In the genomic region with DNA sequence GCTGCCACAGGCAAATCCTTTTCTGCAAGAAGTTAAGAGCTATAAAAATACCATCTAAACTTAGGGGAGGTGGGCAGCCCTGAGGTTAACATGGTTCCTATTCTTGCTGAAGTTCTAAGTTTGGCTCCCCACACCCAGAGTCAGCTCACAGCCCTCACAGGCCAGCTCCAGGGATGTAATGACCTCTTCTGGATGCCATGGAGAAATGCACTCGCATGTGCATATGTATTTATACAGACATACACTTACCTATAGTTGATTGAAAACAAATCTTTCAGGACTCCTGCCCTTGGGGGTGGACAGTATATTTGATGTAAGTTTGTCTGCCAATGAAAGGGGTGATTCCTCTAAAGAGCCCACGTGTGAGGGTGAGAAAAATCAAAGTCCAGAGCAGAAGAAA, we compare ENCODE assay signal across 23 mouse cellular contexts.
A peak's percentile ranks its signal among the peaks of the same experiment; 100 is the strongest.
DNase-seq lines count a peak whose midpoint lies in the region; ATAC-seq and TF ChIP-seq lines count a peak whose summit lies in the region.
"Had no signal": no experiment of that assay in that cellular context is flagged by ENCODE, and none has a peak within 500 bp of the region (broad histone marks: within the 10 kb centered on the region; RNA-seq: fewer than 3 reads in every experiment).

No protein-coding gene starts in this region.

- no peak for ATAC-seq in kidney, postnatal 0 days (replicated peaks; ENCODE audit: low FRiP score, low read depth)
- no peak for ATAC-seq in Patski
- ATAC-seq in intestine, postnatal 0 days: no peak
- ATAC-seq: CD4-positive, CD25-positive, alpha-beta regulatory T cell, adult 4 months; forebrain, embryonic 13.5 days; forebrain, embryonic 16.5 days; hindbrain, embryonic 16.5 days had no signal

- no peaks in the 10 kb centered on the region for H3K36me3 ChIP-seq in kidney, postnatal 0 days (ENCODE audit: insufficient read depth, low read length)
- H3K36me3 ChIP-seq in CH12.LX (replicated peaks in 1 of 2; ENCODE audit: control insufficient read depth in 1 of 2, insufficient read depth in 1 of 2, low read length in 1 of 2): no peaks in the 10 kb centered on the region
- no peaks in the 10 kb centered on the region for H3K36me3 ChIP-seq in intestine, postnatal 0 days (ENCODE audit: control insufficient read depth, insufficient read depth)
- H3K36me3 ChIP-seq: forebrain, embryonic 10.5 days; hindbrain, embryonic 10.5 days; hindbrain, embryonic 13.5 days had no signal

- no peaks in the 10 kb centered on the region for H3K9me3 ChIP-seq in kidney, postnatal 0 days (replicated peaks; ENCODE audit: low read length)
- no peaks in the 10 kb centered on the region for H3K9me3 ChIP-seq in CH12.LX (replicated peaks; ENCODE audit: low read length)
- H3K9me3 ChIP-seq in intestine, postnatal 0 days (ENCODE audit: control insufficient read depth): no peaks in the 10 kb centered on the region
- H3K9me3 ChIP-seq: forebrain, embryonic 10.5 days; forebrain, embryonic 13.5 days; hindbrain, embryonic 10.5 days; hindbrain, embryonic 13.5 days had no signal

- no peaks in the 10 kb centered on the region for H3K4me1 ChIP-seq in kidney, postnatal 0 days (replicated peaks; ENCODE audit: insufficient read depth, low read length)
- H3K4me1 ChIP-seq in CH12.LX (ENCODE audit: control insufficient read depth in 1 of 2, insufficient read depth in 2 of 2): peaks cover 2 to 37% of the 10 kb centered on the region in 2 experiments; a peak in 3 of 4 replicates
- H3K4me1 ChIP-seq in intestine, postnatal 0 days (replicated peaks; ENCODE audit: control insufficient read depth, insufficient read depth, low read length): peaks cover 8% of the 10 kb centered on the region
- no peaks in the 10 kb centered on the region for H3K4me1 ChIP-seq in lung, adult 2 months (ENCODE audit: control insufficient read depth, insufficient read depth, low read length)

- H3K4me3 ChIP-seq in kidney, postnatal 0 days (replicated peaks; ENCODE audit: low read depth, low read length): no peak overlapping the region
- H3K4me3 ChIP-seq in CH12.LX (replicated peaks in 1 of 3; ENCODE audit: low read depth in 2 of 3, low read length in 2 of 3, poor library complexity in 1 of 3): no peak overlapping the region
- H3K4me3 ChIP-seq in intestine, postnatal 0 days (ENCODE audit: low read depth, low read length): no peak overlapping the region
- no peak overlapping the region for H3K4me3 ChIP-seq in lung, adult 2 months (replicated peaks; ENCODE audit: extremely low read depth, low read depth, low read length)
- H3K4me3 ChIP-seq: forebrain, embryonic 10.5 days; forebrain, embryonic 13.5 days; hindbrain, embryonic 10.5 days; hindbrain, embryonic 13.5 days had no signal

- TF ChIP-seq POLR2A in CH12.LX (IDR thresholded peaks at IDR 0.05; ENCODE audit: low read depth, low read length): no peak
- no peak for TF ChIP-seq POLR2A in lung, adult 2 months (IDR thresholded peaks at IDR 0.05; ENCODE audit: borderline replicate concordance, extremely low read depth, low read depth, low read length)

- H3K9ac ChIP-seq in kidney, postnatal 0 days (ENCODE audit: low read depth, low read length): no peak overlapping the region
- no peak overlapping the region for H3K9ac ChIP-seq in CH12.LX (ENCODE audit: insufficient read depth, low read depth)
- H3K9ac ChIP-seq in intestine, postnatal 0 days (ENCODE audit: low read depth, low read length): no peak overlapping the region
- H3K9ac ChIP-seq: forebrain, embryonic 13.5 days; hindbrain, embryonic 13.5 days had no signal

- H3K27ac ChIP-seq in kidney, postnatal 0 days: no peak overlapping the region
- H3K27ac ChIP-seq in CH12.LX (ENCODE audit: insufficient read depth, low read depth): no peak overlapping the region
- H3K27ac ChIP-seq in intestine, postnatal 0 days (ENCODE audit: low read depth, low read length): peak overlapping the region; percentile 12; the same call in 1 of the 2 replicates
- H3K27ac ChIP-seq: forebrain, embryonic 13.5 days; hindbrain, embryonic 13.5 days had no signal

- CTCF ChIA-PET in Patski (lab: Charles Lee): interaction anchor here (1.2 to 1.5 kb wide), 3 partner anchors 9 to 25 kb away, joined by 3 to 4 read pairs (median 3); no protein-coding TSS in a partner anchor

- POLR2A ChIA-PET in Patski (lab: Charles Lee): no interaction called here

- peak; percentile 28 for TF ChIP-seq RAD21 in CH12.LX (IDR thresholded peaks at IDR 0.05; ENCODE audit: low read depth, low read length)

- TF ChIP-seq EP300 in CH12.LX (IDR thresholded peaks at IDR 0.05; ENCODE audit: low read length): no peak

- in situ Hi-C loops in CH12.LX (cut with MboI; ENCODE audit: low pct_ligation_motif_present, low pct_unique_long_range_greater_than_20kb, low sequenced_read_pairs): no loop called here
- in situ Hi-C loops in Patski (cut with MboI; ENCODE audit: low pct_unique_long_range_greater_than_20kb): no loop called here

- WGBS in kidney, postnatal 0 days: 74% methylated on average over 2 of the region's 2 CpGs
- WGBS in intestine, postnatal 0 days: 72% methylated on average over 2 of the region's 2 CpGs
- WGBS in lung, adult 2 months: 76% methylated on average over 2 of the region's 2 CpGs

- TF ChIP-seq CTCF in kidney, postnatal 0 days (IDR thresholded peaks at IDR 0.05; ENCODE audit: low read depth): peak; percentile 12; the same call in 1 of the 2 replicates
- no peak; a peak in 1 of 4 replicates for TF ChIP-seq CTCF in CH12.LX (conservative IDR thresholded peaks at IDR 0.05 in 1 of 2, IDR thresholded peaks at IDR 0.05 in 1 of 2; ENCODE audit: low read depth in 2 of 2, low read length in 2 of 2)
- TF ChIP-seq CTCF in Patski (IDR thresholded peaks at IDR 0.05): peak; percentile 10
- peak; percentile 70 for TF ChIP-seq CTCF in intestine, postnatal 0 days (IDR thresholded peaks at IDR 0.05; ENCODE audit: low read depth)
- TF ChIP-seq CTCF in lung, adult 2 months (IDR thresholded peaks at IDR 0.05; ENCODE audit: insufficient read depth, low read length): no peak

- DNase-seq in kidney, postnatal 0 days (ENCODE audit: low spot score): no peak
- DNase-seq in kidney, postnatal 4 days: no peak
- DNase-seq in CH12.LX (ENCODE audit: extremely low read depth) (no peak), Patski (ENCODE audit: low read depth, low spot score) (no peak)
- no peak for DNase-seq in lung, adult 2 months
- no peak for DNase-seq in testis, postnatal 10 days (ENCODE audit: low spot score)
- DNase-seq in spleen, postnatal 4 days (ENCODE audit: low spot score in 2 of 2): no peak
- DNase-seq: adrenal gland, postnatal 10 days; adrenal gland, postnatal 36 days; cerebellum, adult 18-20 months; cerebellum, adult 9-10 months; cerebellum, postnatal 14 days; gastrocnemius, postnatal 10 days; gastrocnemius, postnatal 36 days had no signal

- dilution Hi-C loops in CH12.LX (cut with MboI; ENCODE audit: extremely low pct_ligation_motif_present, extremely low pct_unique_long_range_greater_than_20kb, low sequenced_read_pairs): no loop called here

- H3K79me2 ChIP-seq in CH12.LX (replicated peaks; ENCODE audit: control insufficient read depth, extremely low read depth, insufficient read depth, poor library complexity, severe bottlenecking): no peaks in the 10 kb centered on the region

- no peaks in the 10 kb centered on the region for H3K27me3 ChIP-seq in kidney, postnatal 0 days (ENCODE audit: insufficient read depth, low read length)
- H3K27me3 ChIP-seq in CH12.LX (replicated peaks) (no peaks in the 10 kb centered on the region), Patski (no peaks in the 10 kb centered on the region)
- no peaks in the 10 kb centered on the region for H3K27me3 ChIP-seq in intestine, postnatal 0 days (replicated peaks; ENCODE audit: control insufficient read depth, insufficient read depth, low read length)
- H3K27me3 ChIP-seq: forebrain, embryonic 13.5 days; hindbrain, embryonic 13.5 days had no signal

- H3K4me2 ChIP-seq in kidney, postnatal 0 days (ENCODE audit: low read length): no peak overlapping the region
- H3K4me2 ChIP-seq in CH12.LX (ENCODE audit: insufficient read depth, low read depth, poor library complexity, severe bottlenecking): no peak overlapping the region
- H3K4me2 ChIP-seq in intestine, postnatal 0 days (replicated peaks; ENCODE audit: low read depth): no peak overlapping the region
- H3K4me2 ChIP-seq: forebrain, embryonic 13.5 days; heart, embryonic 11.5 days; hindbrain, embryonic 13.5 days had no signal

TF ChIP-seq in CH12.LX, 34 proteins besides CTCF, POLR2A, EP300 and RAD21:
- TF ChIP-seq HCFC1 (IDR thresholded peaks at IDR 0.05; ENCODE audit: low read depth, low read length) (no peak), SMC3 (IDR thresholded peaks at IDR 0.05; ENCODE audit: low read depth, low read length) (no peak), MAFK (IDR thresholded peaks at IDR 0.05; ENCODE audit: insufficient replicate concordance, low read length) (no peak), CHD2 (IDR thresholded peaks at IDR 0.05; ENCODE audit: low read length) (no peak), POLR2AphosphoS2 (IDR thresholded peaks at IDR 0.05; ENCODE audit: low read depth, low read length) (no peak), IRF4 (IDR thresholded peaks at IDR 0.05; ENCODE audit: low read depth, low read length) (no peak), JUND (conservative IDR thresholded peaks at IDR 0.05; ENCODE audit: low read depth, low read length) (no peak), MEF2A (IDR thresholded peaks at IDR 0.05; ENCODE audit: borderline replicate concordance, low read depth, low read length) (no peak), ZKSCAN1 (IDR thresholded peaks at IDR 0.05; ENCODE audit: borderline replicate concordance, low read depth, low read length) (no peak), USF2 (conservative IDR thresholded peaks at IDR 0.05; ENCODE audit: low read depth, low read length) (no peak), MXI1 (IDR thresholded peaks at IDR 0.05; ENCODE audit: low read depth, low read length) (no peak), MYC (IDR thresholded peaks at IDR 0.05; ENCODE audit: low read depth, low read length) (no peak), BHLHE40 (IDR thresholded peaks at IDR 0.05; ENCODE audit: low read depth, low read length) (no peak), ZNF384 (IDR thresholded peaks at IDR 0.05; ENCODE audit: low read depth, low read length) (no peak), ETS1 (conservative IDR thresholded peaks at IDR 0.05; ENCODE audit: low read depth, low read length) (no peak)

Comparison
In these comparisons a context has a peak if more than half of its experiments do, and no peak if none do; other contexts are left out.
1. CTCF ChIP-seq: peak in kidney, postnatal 0 days (single experiment), Patski (single experiment) and intestine, postnatal 0 days (single experiment); none in CH12.LX (0 of 2) and lung, adult 2 months (single experiment).